Mouse (Mus musculus): ENCODE results near the gene Olfr745. TPM values are rescaled to one million over a fixed set of nuclear protein-coding genes. Genes with fewer than 3 reads are reported as not detected.

Gene Olfr745
- total RNA-seq (2015), result not detected in 2 replicates
- total RNA-seq (2017), result not detected in 2 replicates

DNA sequence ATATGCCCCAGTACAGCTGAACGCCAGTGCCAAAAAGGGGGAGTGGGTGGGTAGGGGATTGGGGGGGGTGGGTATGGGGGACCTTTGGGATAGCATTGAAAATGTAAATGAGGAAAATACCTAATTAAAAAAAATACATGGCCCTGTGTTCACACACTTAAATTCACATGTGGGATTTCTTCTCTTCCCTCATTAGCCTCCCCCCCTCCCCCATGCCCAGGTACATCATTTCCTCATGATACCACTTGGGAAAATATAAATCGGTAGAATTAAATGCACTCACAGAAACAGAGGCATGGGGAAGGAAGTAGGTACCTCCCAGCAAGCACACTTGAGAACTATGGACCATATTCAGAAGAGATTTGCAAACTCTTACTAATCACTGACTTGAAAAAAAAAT is at the start of gene Olfr745:
Gene Olfr745, plus strand, starts transcription at position 301 of the 400 bp plus-strand sequence.
- ATAC-seq (replicated peaks; ENCODE audit: poor library complexity), result no peak

DNA sequence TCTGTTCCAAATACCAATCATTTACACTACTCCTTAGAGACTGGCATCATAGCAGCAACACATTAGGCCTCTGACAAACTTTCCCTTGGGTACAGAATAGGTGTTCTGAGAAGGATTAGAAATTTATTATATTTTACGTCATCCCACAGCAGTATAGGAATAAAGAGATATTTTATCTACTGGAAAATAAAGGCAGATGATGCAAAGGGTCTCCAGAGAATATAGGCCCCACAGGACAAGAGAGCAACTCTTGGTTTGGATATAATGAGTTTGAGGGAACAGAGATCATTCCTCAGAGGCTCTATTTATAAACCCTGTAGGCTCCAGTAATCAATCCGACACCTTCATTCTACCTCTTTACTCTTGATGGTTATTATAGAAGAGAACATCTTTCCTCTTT is 24.6 kb upstream of the Olfr745 start, which contains the start of gene Olfr744:
Gene Olfr744, plus strand, starts transcription at position 301 of the 400 bp plus-strand sequence.
- no peak for ATAC-seq (replicated peaks; ENCODE audit: poor library complexity)

DNA sequence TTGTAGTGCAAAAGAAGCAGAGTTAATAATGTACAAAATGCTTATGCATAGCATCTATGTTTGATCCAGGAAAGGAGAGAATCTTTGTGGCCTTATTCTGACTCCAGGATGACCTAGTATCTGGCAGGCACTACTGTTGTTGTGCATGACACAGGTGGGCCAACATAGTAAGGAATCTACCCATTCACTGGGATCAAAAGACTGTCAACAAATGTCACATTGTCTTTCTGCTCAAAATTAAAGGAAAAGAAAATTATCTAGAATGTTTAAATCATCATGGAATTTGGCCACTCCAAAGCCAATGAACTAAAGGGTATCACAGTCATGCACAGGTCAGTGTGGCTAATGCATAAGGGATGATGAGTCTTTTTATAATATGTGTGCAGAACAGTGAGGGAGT is 7.6 kb downstream of the Olfr745 start, which contains the start of gene Olfr746:
Gene Olfr746, plus strand, starts transcription at position 301 of the 400 bp plus-strand sequence.
- ATAC-seq (replicated peaks; ENCODE audit: poor library complexity), result no peak

- no peak for ATAC-seq (replicated peaks; ENCODE audit: poor library complexity)
Observed at GRCm38 (mm10) chr14:50693106-50693505, 53.9 kb downstream of the Olfr745 start, which contains the start of gene Olfr747. TSS of gene Olfr747 (minus strand) at chr14:50693206.

Other genes with a start within 250 kb of the Olfr745 start
- gene Olfr738, start 231.8 kb upstream of the Olfr745 start, total RNA-seq (2015), result not detected in 2 replicates
- not detected in 2 replicates for gene Olfr738, start 231.8 kb upstream of the Olfr745 start, total RNA-seq (2017)
- gene Olfr739, start 220.8 kb upstream of the Olfr745 start, total RNA-seq (2015), result not detected in 2 replicates
- gene Olfr739, start 220.8 kb upstream of the Olfr745 start, total RNA-seq (2017), result not detected in 2 replicates
- not detected in 2 replicates for gene Olfr740, start 193.8 kb upstream of the Olfr745 start, total RNA-seq (2015)
- gene Olfr740, start 193.8 kb upstream of the Olfr745 start, total RNA-seq (2017), result not detected in 2 replicates
- gene Olfr741, start 166.7 kb upstream of the Olfr745 start, total RNA-seq (2015), result not detected in 2 replicates
- not detected in 2 replicates for gene Olfr741, start 166.7 kb upstream of the Olfr745 start, total RNA-seq (2017)
- gene Olfr742, start 135.8 kb upstream of the Olfr745 start, total RNA-seq (2015), result not detected in 2 replicates
- not detected in 2 replicates for gene Olfr742, start 135.8 kb upstream of the Olfr745 start, total RNA-seq (2017)
- gene Olfr743, start 117.5 kb upstream of the Olfr745 start, total RNA-seq (2015), result not detected in 2 replicates
- gene Olfr743, start 117.5 kb upstream of the Olfr745 start, total RNA-seq (2017), result not detected in 2 replicates
- gene Olfr744, start 24.5 kb upstream of the Olfr745 start, total RNA-seq (2015), result not detected in 2 replicates
- gene Olfr744, start 24.5 kb upstream of the Olfr745 start, total RNA-seq (2017), result not detected in 2 replicates
- gene Olfr746, start 7.7 kb downstream of the Olfr745 start, total RNA-seq (2015), result not detected in 2 replicates
- gene Olfr746, start 7.7 kb downstream of the Olfr745 start, total RNA-seq (2017), result not detected in 2 replicates
- gene Olfr747, start 53.8 kb downstream of the Olfr745 start, total RNA-seq (2015), result not detected in 2 replicates
- gene Olfr747, start 53.8 kb downstream of the Olfr745 start, total RNA-seq (2017), result not detected in 2 replicates
- gene Olfr748, start 68.0 kb downstream of the Olfr745 start, total RNA-seq (2015), result not detected in 2 replicates
- gene Olfr748, start 68.0 kb downstream of the Olfr745 start, total RNA-seq (2017), result not detected in 2 replicates
- gene Olfr749, start 105.7 kb downstream of the Olfr745 start, total RNA-seq (2015), result not detected in 2 replicates
- gene Olfr749, start 105.7 kb downstream of the Olfr745 start, total RNA-seq (2017), result not detected in 2 replicates
- gene Ttc5, start 146.1 kb downstream of the Olfr745 start, total RNA-seq (2015), result 20.6 and 27.4 TPM in 2 replicates
- gene Ttc5, start 146.1 kb downstream of the Olfr745 start, total RNA-seq (2017), result 39.5 and 41.8 TPM in 2 replicates
- not detected in 2 replicates for gene Ccnb1ip1, start 168.3 kb downstream of the Olfr745 start, total RNA-seq (2015)
- not detected in 2 replicates for gene Ccnb1ip1, start 168.3 kb downstream of the Olfr745 start, total RNA-seq (2017)
- gene Parp2, start 168.5 kb downstream of the Olfr745 start, total RNA-seq (2015), result 63.6 and 99.3 TPM in 2 replicates
- gene Parp2, start 168.5 kb downstream of the Olfr745 start, total RNA-seq (2017), result 92.4 and 99.5 TPM in 2 replicates
- 32.3 and 37.7 TPM in 2 replicates for gene Tep1, start 231.2 kb downstream of the Olfr745 start, total RNA-seq (2015)
- gene Tep1, start 231.2 kb downstream of the Olfr745 start, total RNA-seq (2017), result 8.4 and 21.0 TPM in 2 replicates